ENCODE assay signal across 24 mouse cellular contexts in the genomic region with DNA sequence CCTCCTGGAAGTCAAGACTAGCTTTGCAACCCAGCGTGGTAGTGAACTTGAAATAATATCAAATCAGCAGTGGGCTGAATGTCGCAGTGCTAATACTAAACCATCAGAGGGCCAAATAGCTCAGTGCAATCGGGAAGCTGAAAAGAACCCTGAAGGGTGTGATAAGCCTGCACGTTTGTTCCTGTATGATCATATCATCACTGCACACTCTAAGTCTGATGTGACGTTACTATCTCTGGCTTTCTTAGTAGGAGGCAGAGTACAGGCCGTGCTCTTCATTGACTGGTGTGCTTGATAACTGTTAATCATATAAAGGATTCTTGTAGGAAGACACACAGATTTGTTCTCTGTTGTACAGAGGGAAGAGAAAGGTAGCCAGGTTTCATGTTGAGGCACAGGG. TPM values are rescaled to one million over a fixed set of nuclear protein-coding genes. Genes with fewer than 3 reads are reported as not detected.
A peak's percentile ranks its signal among the peaks of the same experiment; 100 is the strongest.
DNase-seq lines count a peak whose midpoint lies in the region; ATAC-seq and TF ChIP-seq lines count a peak whose summit lies in the region.
"Had no signal": no experiment of that assay in that cellular context is flagged by ENCODE, and none has a peak within 500 bp of the region (broad histone marks: within the 10 kb centered on the region; RNA-seq: fewer than 3 reads in every experiment).

No protein-coding gene starts in this region.

- H3K27me3 ChIP-seq in G1E (ENCODE audit: insufficient read depth, low read length) (peaks cover 18% of the 10 kb centered on the region), MEL (ENCODE audit: control insufficient read depth in 1 of 2, insufficient read depth in 2 of 2, low read length in 2 of 2) (no peaks in the 10 kb centered on the region; a peak in 1 of 4 replicates)
- H3K27me3 ChIP-seq in intestine, postnatal 0 days (replicated peaks; ENCODE audit: control insufficient read depth, insufficient read depth, low read length), result no peaks in the 10 kb centered on the region
- H3K27me3 ChIP-seq: CH12.LX had no signal

- peak; percentile 5 for DNase-seq in testis, postnatal 14 days (ENCODE audit: low spot score)
- DNase-seq in testis, postnatal 10 days (ENCODE audit: low spot score), result no peak
- DNase-seq in G1E (ENCODE audit: low spot score) (peak; percentile 23), MEL (ENCODE audit: low read depth, low spot score) (peak; percentile 29)
- peak; percentile 0 for DNase-seq in c-Kit-positive CD71-positive TER-119-negative erythroid progenitor cells, embryonic 14.5 days (ENCODE audit: low read depth)
- no peak for DNase-seq in gastrocnemius, postnatal 36 days
- DNase-seq: adrenal gland, adult 2 months; adrenal gland, adult 8-10 months; adrenal gland, postnatal 10 days; adrenal gland, postnatal 14 days; adrenal gland, postnatal 25 days; adrenal gland, postnatal 36 days; B cell, adult 2 months; cerebellum, adult 11 months; cerebellum, adult 11-12 months; cerebellum, adult 18-20 months; cerebellum, adult 2 months; cerebellum, adult 8-10 months had no signal

- H3K4me2 ChIP-seq in intestine, postnatal 0 days (replicated peaks; ENCODE audit: low read depth), result no peak overlapping the region

- no peak for TF ChIP-seq POLR2A in MEL (IDR thresholded peaks at IDR 0.05; ENCODE audit: control insufficient read depth in 1 of 2, insufficient read depth in 1 of 2, low read depth in 1 of 2, low read length in 2 of 2, poor library complexity in 1 of 2)

- no peak for TF ChIP-seq RAD21 in MEL (IDR thresholded peaks at IDR 0.05; ENCODE audit: low read depth, low read length)

- H3K4me1 ChIP-seq in G1E (ENCODE audit: insufficient read depth, low read depth, low read length), result peaks cover 14% of the 10 kb centered on the region
- no peaks in the 10 kb centered on the region for H3K4me1 ChIP-seq in MEL (ENCODE audit: control insufficient read depth in 1 of 2, insufficient read depth in 2 of 2, low read length in 2 of 2)
- no peaks in the 10 kb centered on the region for H3K4me1 ChIP-seq in intestine, postnatal 0 days (replicated peaks; ENCODE audit: control insufficient read depth, insufficient read depth, low read length)

- H3K79me2 ChIP-seq in MEL (ENCODE audit: control insufficient read depth, insufficient read depth, low read length, poor library complexity), result no peaks in the 10 kb centered on the region

- no peaks in the 10 kb centered on the region for H3K36me3 ChIP-seq in G1E (replicated peaks)
- H3K36me3 ChIP-seq in MEL (ENCODE audit: control insufficient read depth in 1 of 2, insufficient read depth in 2 of 2, low read length in 2 of 2), result no peaks in the 10 kb centered on the region
- no peaks in the 10 kb centered on the region for H3K36me3 ChIP-seq in intestine, postnatal 0 days (ENCODE audit: control insufficient read depth, insufficient read depth)

- intact Hi-C loops in gastrocnemius, postnatal 36 days (cut with DNase I), result no loop called here

- ATAC-seq in G1E (ENCODE audit: extremely low read depth, insufficient number of reproducible peaks, low FRiP score, poor library complexity, severe bottlenecking), result peak; percentile 90
- no peak for ATAC-seq in intestine, postnatal 0 days
- no peak for ATAC-seq in erythroid progenitor cell, adult 5-6 weeks (replicated peaks; ENCODE audit: low FRiP score, poor library complexity, severe bottlenecking)
- ATAC-seq: activated CD4-positive, CD25-positive, alpha-beta regulatory T cell, adult 4 months; CD4-positive, CD25-positive, alpha-beta regulatory T cell, adult 4 months; Patski had no signal

- no peak overlapping the region for H3K4me3 ChIP-seq in G1E (ENCODE audit: low read depth, low read length)
- no peak overlapping the region for H3K4me3 ChIP-seq in MEL (ENCODE audit: control insufficient read depth in 1 of 2, insufficient read depth in 1 of 2, low read depth in 2 of 2, low read length in 2 of 2)
- no peak overlapping the region for H3K4me3 ChIP-seq in intestine, postnatal 0 days (ENCODE audit: low read depth, low read length)

- 80% methylated on average over 6 of the region's 6 CpGs for WGBS in intestine, postnatal 0 days

- TF ChIP-seq CTCF in G1E (IDR thresholded peaks at IDR 0.05; ENCODE audit: low read depth, low read length), result no peak
- TF ChIP-seq CTCF in MEL (IDR thresholded peaks at IDR 0.05 in 2 of 3, conservative IDR thresholded peaks at IDR 0.05 in 1 of 3; ENCODE audit: control insufficient read depth in 1 of 3, insufficient read depth in 1 of 3, low read depth in 2 of 3, low read length in 3 of 3, poor library complexity in 1 of 3, severe bottlenecking in 1 of 3), result no peak
- no peak for TF ChIP-seq CTCF in intestine, postnatal 0 days (IDR thresholded peaks at IDR 0.05; ENCODE audit: low read depth)

- TF ChIP-seq EP300 in MEL (IDR thresholded peaks at IDR 0.05; ENCODE audit: low read depth in 1 of 2, low read length in 2 of 2), result no peak; a peak in 1 of 4 replicates

- H3K9me3 ChIP-seq in G1E (replicated peaks) (no peaks in the 10 kb centered on the region), MEL (replicated peaks; ENCODE audit: insufficient read depth, low read length) (no peaks in the 10 kb centered on the region)
- H3K9me3 ChIP-seq in intestine, postnatal 0 days (ENCODE audit: control insufficient read depth), result no peaks in the 10 kb centered on the region

- no peak overlapping the region for H3K27ac ChIP-seq in MEL (ENCODE audit: control insufficient read depth, low read depth, low read length)
- H3K27ac ChIP-seq in intestine, postnatal 0 days (ENCODE audit: low read depth, low read length), result no peak overlapping the region

- H3K9ac ChIP-seq in MEL (ENCODE audit: control insufficient read depth, low read depth, low read length, poor library complexity, severe bottlenecking), result no peak overlapping the region
- no peak overlapping the region for H3K9ac ChIP-seq in intestine, postnatal 0 days (ENCODE audit: low read depth, low read length)

TF ChIP-seq in MEL, 35 proteins besides CTCF, POLR2A, EP300 and RAD21:
- TF ChIP-seq ELF1 (IDR thresholded peaks at IDR 0.05; ENCODE audit: low read depth, low read length) (no peak), GATA1 (IDR thresholded peaks at IDR 0.05; ENCODE audit: low read depth, low read length) (0 out of 2 replicates have a peak, but pooled peaks have one; percentile 52), RCOR1 (IDR thresholded peaks at IDR 0.05; ENCODE audit: low read depth, low read length) (peak; percentile 35; the same call in 1 of the 2 replicates)

RNA-seq across cellular contexts. Expression of gene Dnajc19, which starts 48.8 kb away (rescaled TPM):
- total RNA-seq in G1E (2014; fragmentation: Nextera tagmentation), result 142 and 146 TPM in 2 replicates
- 206 and 230 TPM in 2 replicates for total RNA-seq in G1E (2017)
- polyA plus RNA-seq in G1E (2012), result 46.6 and 52.6 TPM in 2 replicates
- 166 and 169 TPM in 2 replicates for total RNA-seq in MEL (2012; rRNA removed)
- 100 to 1,000 TPM in 1 of 2 experiments, not detected in 1; 143 TPM for polyA plus RNA-seq in MEL (2012; ENCODE audit: insufficient read depth in 1 of 2, insufficient read length in 2 of 2, low read depth in 1 of 2, low replicate concordance in 2 of 2, missing spikeins in 1 of 2)
- polyA plus RNA-seq in intestine, postnatal 0 days (2015; fragmentation: Nextera tagmentation; extraction: Ambion mirVana), result 303 and 313 TPM in 2 replicates
- 56.6 and 69.2 TPM in 2 replicates for total RNA-seq in erythroid progenitor cell, adult 5-6 weeks (2015; ENCODE audit: low replicate concordance)
- 28.4 and 48.4 TPM in 2 replicates for total RNA-seq in erythroid progenitor cell, adult 5-6 weeks (2017; ENCODE audit: low replicate concordance)
- total RNA-seq in gastrocnemius, postnatal 36 days (2021), result 100 to 1,000 TPM; 105 to 127 TPM

Comparison
In these comparisons a context has a peak if more than half of its experiments do, and no peak if none do; other contexts are left out.
1. DNase-seq: peak in testis, postnatal 14 days (single experiment), G1E (single experiment), MEL (single experiment) and c-Kit-positive CD71-positive TER-119-negative erythroid progenitor cells, embryonic 14.5 days (single experiment); none in testis, postnatal 10 days (single experiment) and gastrocnemius, postnatal 36 days (0 of 2).